Mouse (Mus musculus) forebrain, embryonic 14.5 days (tissue): ENCODE results near the gene Acsbg1. TPM values are rescaled to one million over a fixed set of nuclear protein-coding genes. Genes with fewer than 3 reads are reported as not detected.

Experiments
- ATAC-seq: fragments of 200-750 bp; cut with Nextera tagmentation; 2 replicates; pipeline ENCODE4 v1.8.0; 2017; ENCODE audit warnings: mild to moderate bottlenecking, moderate library complexity
- DNase-seq: peaks from one replicate; pipeline ENCODE4 v3.0.0-alpha.2; 2015; ENCODE audit warnings: low spot score
- H3K27ac ChIP-seq: fragments of 300-500 bp; sonication (generic); 2 replicates; pipeline ENCODE4 v1.5.1; 2014; ENCODE audit warnings: low read depth, mild to moderate bottlenecking, control low read depth, low read length, moderate library complexity
- H3K27me3 ChIP-seq: fragments of 300-500 bp; sonication (generic); replicated peaks from 2 replicates; pipeline ENCODE4 v1.6.1; 2014; ENCODE audit warnings: low read length, control low read depth, mixed read lengths; ENCODE audit not compliant: control insufficient read depth, insufficient read depth
- H3K36me3 ChIP-seq: fragments of 300-500 bp; sonication (generic); 2 replicates; pipeline ENCODE4 v1.6.1; 2014; ENCODE audit warnings: low read length, control low read depth; ENCODE audit not compliant: control insufficient read depth, insufficient read depth
- H3K4me1 ChIP-seq: fragments of 300-500 bp; sonication (generic); 2 replicates; pipeline ENCODE4 v1.6.1; 2014; ENCODE audit warnings: antibody characterized with exemption, low read length, control low read depth; ENCODE audit not compliant: control insufficient read depth, insufficient read depth
- H3K4me2 ChIP-seq: fragments of 300-500 bp; sonication (generic); 2 replicates; pipeline ENCODE4 v1.6.1; 2014; ENCODE audit warnings: mild to moderate bottlenecking, control low read depth, low read length
- H3K4me3 ChIP-seq: fragments of 300-500 bp; sonication (generic); 2 replicates; pipeline ENCODE4 v1.5.1; 2014; ENCODE audit warnings: low read depth, low read length, control low read depth
- H3K9ac ChIP-seq: fragments of 300-500 bp; sonication (generic); 2 replicates; pipeline ENCODE4 v1.6.1; 2014; ENCODE audit warnings: mild to moderate bottlenecking, low read length, control low read depth, moderate library complexity
- H3K9me3 ChIP-seq: fragments of 300-500 bp; sonication (generic); replicated peaks from 2 replicates; pipeline ENCODE4 v1.6.1; 2016; ENCODE audit warnings: low read length, control low read depth, mixed read lengths; ENCODE audit not compliant: control insufficient read depth
- WGBS: fragments of 180-500 bp; shearing (Covaris S2); extraction: QIAGEN DNeasy Blood & Tissue Kit; methylation state at CpG from one replicate; pipeline ENCODE4 v1.1.7; 2014; 5-methylcytosine and 5-hydroxymethylcytosine counted together
- polyA plus RNA-seq: library from polyadenylated mRNA; unstranded; fragments of >200 nt; fragmentation: Nextera tagmentation; extraction: Ambion mirVana; gene quantifications from 2 replicates; pipeline ENCODE4 v1.2.1, GENCODE M21; 2014

Acsbg1 gene
- polyA plus RNA-seq, 1 experiment from 2014 or later = 18.6 TPM

DNA sequence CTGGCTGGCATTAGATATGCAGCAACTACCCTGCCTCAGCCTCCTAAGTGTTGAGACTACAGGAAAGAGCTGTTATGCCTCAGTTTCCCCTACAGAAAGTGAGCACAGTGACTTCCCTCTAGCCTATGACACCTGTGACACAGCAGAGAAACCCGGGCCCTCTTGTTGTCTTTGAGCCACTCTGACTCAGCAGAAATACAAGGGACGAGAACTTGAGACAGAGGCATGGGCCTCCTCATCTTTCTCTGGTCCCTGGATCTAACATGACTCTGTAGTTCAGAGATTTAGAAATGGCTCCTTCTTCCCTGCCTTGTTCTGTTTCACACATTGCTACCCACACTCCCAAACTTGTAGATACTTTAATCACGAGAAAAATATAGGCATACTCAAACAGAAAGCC, 20.1 kb downstream of the Acsbg1 start:
- WGBS = 83% methylated on average over 3 of the region's 3 CpGs
- no peak overlapping the region for H3K9ac ChIP-seq
- no peaks in the 10 kb centered on the region for H3K36me3 ChIP-seq
- H3K27me3 ChIP-seq = no peaks in the 10 kb centered on the region
- DNase-seq = no peak
- H3K9me3 ChIP-seq = no peaks in the 10 kb centered on the region
- no peak overlapping the region for H3K4me2 ChIP-seq
- H3K27ac ChIP-seq = no peak overlapping the region
- no peaks in the 10 kb centered on the region for H3K4me1 ChIP-seq
- H3K4me3 ChIP-seq = no peak overlapping the region
- ATAC-seq = no peak

DNA sequence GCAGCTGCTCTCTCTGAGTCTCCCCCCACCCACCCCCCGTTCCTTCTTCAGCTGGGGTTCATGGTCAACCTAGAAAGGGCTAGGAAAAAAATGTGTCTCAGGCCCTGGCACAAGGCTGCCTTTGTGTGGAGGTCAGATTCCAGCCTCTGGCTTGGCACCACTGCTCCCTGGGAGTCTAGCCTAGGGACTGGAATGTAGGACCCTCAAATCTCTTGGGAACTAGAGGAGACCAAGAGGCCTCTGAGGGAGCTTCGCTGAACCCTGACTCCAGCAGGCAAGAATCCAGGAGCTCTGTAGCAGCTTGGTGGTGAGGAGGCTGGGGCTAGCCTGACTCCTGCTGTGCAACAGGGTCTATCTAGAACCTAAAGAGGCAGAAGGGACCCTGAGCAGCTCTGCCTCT, 22.5 kb downstream of the Acsbg1 start:
- H3K36me3 ChIP-seq = no peaks in the 10 kb centered on the region
- no peaks in the 10 kb centered on the region for H3K4me1 ChIP-seq
- no peaks in the 10 kb centered on the region for H3K9me3 ChIP-seq
- H3K4me2 ChIP-seq = no peak overlapping the region
- DNase-seq = no peak
- 86% methylated on average over 2 of the region's 2 CpGs for WGBS
- ATAC-seq = no peak
- H3K27ac ChIP-seq = no peak overlapping the region
- no peak overlapping the region for H3K9ac ChIP-seq
- no peak overlapping the region for H3K4me3 ChIP-seq
- H3K27me3 ChIP-seq = no peaks in the 10 kb centered on the region

DNA sequence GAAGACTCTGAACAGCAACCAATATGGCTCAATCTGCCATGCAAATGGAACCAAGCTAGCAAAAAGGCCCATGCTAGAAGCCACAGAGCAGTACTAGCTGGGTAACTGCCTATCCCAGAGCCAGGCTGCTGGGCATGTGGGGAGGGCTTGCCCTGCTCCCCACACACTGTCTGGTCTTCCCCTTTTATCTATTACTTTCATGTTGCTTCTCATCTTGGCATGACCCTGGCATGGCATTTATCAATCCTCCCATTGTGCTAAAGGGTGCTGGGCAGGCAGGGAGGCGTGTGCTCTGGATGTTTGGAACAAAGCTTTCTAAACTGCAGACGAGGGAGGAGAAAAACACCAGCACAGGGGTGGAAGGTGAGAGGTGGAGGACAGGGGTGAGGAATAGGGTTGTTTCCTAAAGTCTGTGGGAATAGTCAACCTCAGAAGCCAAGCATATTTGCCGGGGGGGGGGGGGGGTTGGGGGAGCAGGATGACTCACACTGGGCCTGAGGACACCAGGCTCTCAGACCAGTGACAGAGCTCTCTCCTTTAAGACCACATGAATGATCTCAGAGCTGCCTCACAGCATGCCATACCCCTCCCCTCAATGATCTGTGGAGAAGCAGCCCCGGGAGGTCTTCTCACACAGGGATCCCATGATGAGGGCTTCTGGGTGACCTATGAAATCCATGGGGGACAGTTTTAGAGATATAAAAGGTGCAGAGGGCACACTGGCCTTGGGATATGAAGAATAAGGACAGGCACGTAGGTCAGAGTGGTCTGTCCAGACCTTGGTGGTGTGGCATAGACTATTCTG, 24.0 kb downstream of the Acsbg1 start:
- Histone ChIP-seq H3K4me2 (no peak overlapping the region), H3K27ac (no peak overlapping the region), H3K27me3 (no peaks in the 10 kb centered on the region), H3K36me3 (no peaks in the 10 kb centered on the region), H3K9ac (no peak overlapping the region), H3K4me3 (no peak overlapping the region), H3K9me3 (no peaks in the 10 kb centered on the region), H3K4me1 (no peaks in the 10 kb centered on the region)
- DNase-seq (no peak), ATAC-seq (no peak)
- 52% methylated on average over 5 of the region's 5 CpGs for WGBS

DNA sequence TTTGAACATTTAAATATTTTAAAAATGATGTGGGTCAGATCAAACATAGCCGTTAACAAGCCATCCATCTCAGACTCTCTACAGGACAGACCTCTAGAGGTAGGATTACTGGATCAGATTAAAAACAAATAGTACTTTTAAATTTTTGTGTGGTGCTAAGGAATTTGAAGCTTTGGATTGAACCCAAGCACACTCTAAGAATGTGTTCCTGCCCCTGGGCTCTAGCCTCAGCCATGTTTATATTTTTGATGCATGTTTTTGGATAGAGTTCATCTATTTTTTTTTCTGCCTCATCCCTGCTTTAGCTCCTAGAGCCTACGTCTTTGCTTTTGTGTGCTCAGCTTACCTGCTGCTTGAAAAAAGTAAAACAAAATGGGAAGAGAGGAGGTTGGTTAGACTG, 28.3 kb downstream of the Acsbg1 start:
- ATAC-seq = no peak
- 95% methylated on average over 2 of the region's 2 CpGs for WGBS

DNA sequence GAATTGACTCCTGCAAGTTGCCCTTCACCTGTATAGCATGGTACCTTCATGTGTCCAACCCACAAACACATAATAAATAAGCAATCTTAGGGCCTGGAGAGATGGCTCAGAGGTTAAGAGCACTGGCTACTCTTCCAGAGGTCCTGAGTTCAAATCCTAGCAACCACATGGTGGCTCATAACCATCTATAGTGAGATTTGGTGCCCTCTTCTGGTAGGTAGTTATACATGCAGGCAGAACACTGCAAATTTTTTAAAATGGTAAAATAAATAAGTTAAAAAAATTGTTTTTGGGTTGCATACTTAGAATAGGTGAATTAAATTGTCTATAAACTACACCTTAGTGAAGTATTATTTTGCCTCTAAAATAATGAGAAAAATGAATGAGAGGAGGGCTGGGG, 30.8 kb downstream of the Acsbg1 start:
- Histone ChIP-seq H3K27me3 (no peaks in the 10 kb centered on the region), H3K4me2 (no peak overlapping the region), H3K4me3 (no peak overlapping the region), H3K27ac (no peak overlapping the region), H3K9me3 (no peaks in the 10 kb centered on the region), H3K9ac (no peak overlapping the region), H3K36me3 (no peaks in the 10 kb centered on the region), H3K4me1 (no peaks in the 10 kb centered on the region)
- ATAC-seq (no peak), DNase-seq (no peak)

More for the DNA sequence above, 28.3 kb downstream of the Acsbg1 start:
- Histone ChIP-seq H3K27ac (no peak overlapping the region), H3K36me3 (no peaks in the 10 kb centered on the region), H3K4me3 (no peak overlapping the region), H3K27me3 (no peaks in the 10 kb centered on the region), H3K9me3 (no peaks in the 10 kb centered on the region), H3K4me1 (no peaks in the 10 kb centered on the region), H3K9ac (no peak overlapping the region), H3K4me2 (no peak overlapping the region)
- no peak for DNase-seq

DNA sequence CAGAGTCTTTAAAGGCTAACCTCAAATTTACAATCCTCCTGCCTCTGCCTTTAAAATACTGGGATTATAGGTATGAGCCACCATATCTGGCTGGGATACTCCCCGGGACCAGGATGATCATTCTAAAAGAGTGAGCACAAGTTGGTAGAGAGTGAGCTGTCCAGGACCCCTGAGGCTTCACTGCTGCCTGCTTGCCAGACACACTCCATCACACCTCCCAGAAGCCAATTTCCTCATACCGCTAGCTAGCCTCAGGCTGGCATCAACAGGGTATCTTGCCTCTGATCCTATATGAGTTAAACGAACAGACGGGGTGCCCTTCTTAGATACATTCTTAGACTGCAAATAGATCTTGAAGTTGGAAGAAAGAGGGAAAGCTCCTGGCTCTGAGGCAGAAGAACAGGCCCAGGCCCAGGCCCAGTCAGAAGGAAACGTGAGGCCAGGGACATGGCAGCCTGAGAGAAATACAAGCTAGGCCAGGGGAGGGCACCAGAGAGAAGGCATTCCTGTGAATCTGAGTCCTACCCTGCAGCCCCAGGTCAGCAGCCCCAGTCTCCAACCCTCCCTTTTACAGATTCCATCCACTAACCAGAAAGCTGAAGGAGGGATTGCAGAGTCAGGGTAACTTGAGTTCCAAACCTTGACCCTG, 31.9 kb downstream of the Acsbg1 start:
- H3K4me1 ChIP-seq = no peaks in the 10 kb centered on the region
- H3K4me2 ChIP-seq = no peak overlapping the region
- DNase-seq = no peak

DNA sequence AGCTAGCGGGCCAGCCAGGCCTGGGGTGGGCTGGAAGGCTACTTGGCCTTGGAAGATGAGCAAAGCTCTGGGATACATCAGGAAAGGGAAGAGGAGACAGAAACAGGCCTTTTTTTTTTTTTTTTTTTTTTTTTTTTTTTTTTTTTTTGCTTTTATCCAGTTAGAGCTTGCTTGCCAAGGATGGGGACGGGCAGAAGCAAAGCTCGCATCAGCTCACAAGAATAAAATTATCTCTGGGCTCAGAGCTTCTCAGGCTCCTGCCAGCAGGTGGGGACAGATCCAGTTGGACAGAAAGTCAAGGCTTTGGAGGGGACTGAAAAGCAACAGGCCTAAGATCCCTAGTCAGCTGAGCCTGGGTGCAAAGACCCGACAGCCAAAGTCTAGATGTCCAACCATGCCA, 32.9 kb downstream of the Acsbg1 start:
- WGBS = 90% methylated on average over 4 of the region's 4 CpGs
- no peak overlapping the region for H3K4me3 ChIP-seq
- ATAC-seq (no peak), DNase-seq (no peak)
- H3K27me3 ChIP-seq = no peaks in the 10 kb centered on the region
- H3K36me3 ChIP-seq = no peaks in the 10 kb centered on the region
- H3K27ac ChIP-seq = no peak overlapping the region
- H3K9me3 ChIP-seq = no peaks in the 10 kb centered on the region
- no peak overlapping the region for H3K9ac ChIP-seq
- no peaks in the 10 kb centered on the region for H3K4me1 ChIP-seq
- H3K4me2 ChIP-seq = no peak overlapping the region

More for the DNA sequence above, 31.9 kb downstream of the Acsbg1 start:
- H3K27me3 ChIP-seq = no peaks in the 10 kb centered on the region
- H3K36me3 ChIP-seq = no peaks in the 10 kb centered on the region
- no peaks in the 10 kb centered on the region for H3K9me3 ChIP-seq
- 83% methylated on average over 5 of the region's 5 CpGs for WGBS
- no peak overlapping the region for H3K4me3 ChIP-seq
- no peak for ATAC-seq
- H3K27ac ChIP-seq = no peak overlapping the region
- H3K9ac ChIP-seq = no peak overlapping the region

DNA sequence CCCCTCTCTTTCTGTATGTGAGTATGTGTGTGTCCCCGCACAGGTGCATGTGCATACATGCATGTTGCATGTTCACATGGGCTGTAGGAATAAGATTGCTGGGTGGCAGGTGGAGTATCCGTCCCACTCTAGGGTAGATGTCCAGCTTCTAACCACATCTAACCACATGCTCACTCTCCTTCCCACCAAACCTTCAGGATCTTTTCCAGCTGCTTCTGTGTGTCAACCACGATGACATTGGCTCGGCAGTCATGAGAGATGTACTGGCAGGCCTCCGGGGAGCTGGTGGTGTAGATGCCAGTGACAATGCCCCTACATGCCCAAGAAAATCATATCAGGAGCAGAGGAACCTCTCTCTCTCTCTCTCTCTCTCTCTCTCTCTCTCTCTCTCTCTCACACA, 34.4 kb downstream of the Acsbg1 start:
- Histone ChIP-seq H3K9me3 (no peaks in the 10 kb centered on the region), H3K4me1 (no peaks in the 10 kb centered on the region), H3K27ac (no peak overlapping the region), H3K36me3 (no peaks in the 10 kb centered on the region), H3K4me3 (no peak overlapping the region), H3K27me3 (no peaks in the 10 kb centered on the region), H3K4me2 (no peak overlapping the region), H3K9ac (no peak overlapping the region)
- 95% methylated on average over 5 of the region's 5 CpGs for WGBS
- no peak for ATAC-seq
- DNase-seq = no peak

DNA sequence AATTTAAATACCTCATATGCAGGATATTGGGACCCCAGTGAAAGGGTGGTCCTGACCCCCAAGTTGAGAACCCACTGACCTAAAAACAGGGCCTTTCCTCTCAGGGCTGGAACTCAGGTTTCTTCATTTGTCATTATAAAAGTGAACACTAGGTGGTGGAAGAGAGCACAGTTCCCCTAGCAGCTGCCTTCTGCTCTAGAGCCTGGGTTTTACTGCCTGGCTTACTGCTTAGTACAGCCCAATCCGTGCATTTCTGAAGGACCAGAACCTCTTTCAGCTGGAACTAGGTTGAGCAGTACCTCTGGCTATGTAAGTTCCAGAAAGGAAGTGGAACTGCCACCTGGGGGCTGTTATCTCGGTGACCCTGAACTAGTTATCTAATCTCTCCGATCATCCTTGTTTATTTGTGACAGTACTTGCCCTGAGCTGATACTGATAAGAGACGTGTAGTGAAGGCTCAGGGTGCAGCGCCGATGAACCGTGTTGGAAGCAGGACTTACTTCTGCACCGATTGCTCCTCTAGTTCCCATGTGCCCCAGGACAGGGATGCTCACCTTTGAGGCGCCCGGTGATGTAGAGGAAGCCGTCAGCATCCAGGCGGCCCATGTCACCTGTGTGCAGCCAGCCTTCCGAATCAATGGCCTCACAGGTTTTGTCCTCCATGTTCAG, 47.4 kb downstream of the Acsbg1 start:
- peak; percentile 75 for DNase-seq
- Histone ChIP-seq H3K9me3 (no peaks in the 10 kb centered on the region), H3K4me2 (no peak overlapping the region), H3K27ac (no peak overlapping the region), H3K27me3 (no peaks in the 10 kb centered on the region), H3K4me3 (no peak overlapping the region), H3K4me1 (no peaks in the 10 kb centered on the region), H3K9ac (no peak overlapping the region), H3K36me3 (no peaks in the 10 kb centered on the region)
- ATAC-seq = peak; percentile 74
- 75% methylated on average over 13 of the region's 13 CpGs for WGBS
